Mouse (Mus musculus): Measurements from ENCODE around the gene Insl6. TPM values are rescaled to one million over a fixed set of nuclear protein-coding genes. Genes with fewer than 3 reads are reported as not detected.

Insl6 gene
- total RNA-seq, 2 experiments from 2014 or later, result 0.39 to 0.62 TPM

- intact Hi-C loops (cut with DNase I), result no loop called here
- no peak for DNase-seq (ENCODE audit: low spot score)
Measured at GRCm38 (mm10) chr19:29296166-29296565, 29.0 kb downstream of the Insl6 start.

- DNase-seq (ENCODE audit: low spot score), result no peak
- intact Hi-C loops (cut with DNase I), result no loop called here
Measured at GRCm38 (mm10) chr19:29294756-29295155, 30.4 kb downstream of the Insl6 start.

GRCm38 (mm10) chr19:29292546-29292945 lies 32.6 kb downstream of the Insl6 start:
- DNase-seq (ENCODE audit: low spot score), result no peak
- intact Hi-C loops (cut with DNase I), result no loop called here

GRCm38 (mm10) chr19:29291532-29291931 lies 33.6 kb downstream of the Insl6 start:
- intact Hi-C loops (cut with DNase I), result no loop called here
- DNase-seq (ENCODE audit: low spot score), result no peak

GRCm38 (mm10) chr19:29287863-29288262 lies 37.3 kb downstream of the Insl6 start:
- no peak for DNase-seq (ENCODE audit: low spot score)
- intact Hi-C loops (cut with DNase I), result no loop called here

GRCm38 (mm10) chr19:29285451-29285869 lies 39.7 kb downstream of the Insl6 start:
- intact Hi-C loops (cut with DNase I), result no loop called here
- no peak for DNase-seq (ENCODE audit: low spot score)

GRCm38 (mm10) chr19:29278944-29279587 lies 46.1 kb downstream of the Insl6 start:
- DNase-seq (ENCODE audit: low spot score), result no peak

GRCm38 (mm10) chr19:29276414-29276813 lies 48.7 kb downstream of the Insl6 start:
- DNase-seq (ENCODE audit: low spot score), result no peak
- intact Hi-C loops (cut with DNase I), result no loop called here

More at GRCm38 (mm10) chr19:29278944-29279587, 46.1 kb downstream of the Insl6 start:
- intact Hi-C loops (cut with DNase I), result no loop called here

GRCm38 (mm10) chr19:29272011-29272809 lies 52.9 kb downstream of the Insl6 start:
- intact Hi-C loops (cut with DNase I), result loop anchor here (5.0 kb wide), 1 partner anchor 210 kb away; no protein-coding TSS in a partner anchor
- no peak for DNase-seq (ENCODE audit: low spot score)

Other genes with a start within 250 kb of the Insl6 start
- gene Rcl1, start 224.0 kb downstream of the Insl6 start, total RNA-seq (2021), result 1 to 10 TPM; 4.7 to 5.7 TPM
- gene Jak2, start 73.5 kb downstream of the Insl6 start, total RNA-seq (2021), result 10 to 100 TPM; 16.6 to 17.7 TPM
- gene Rln1, start 9.3 kb upstream of the Insl6 start, total RNA-seq (2021), result not detected
- gene Plgrkt, start 42.0 kb upstream of the Insl6 start, total RNA-seq (2021), result 10 to 100 TPM; 24.9 to 27.3 TPM
- 1 to 10 TPM; 2.0 to 2.3 TPM for gene Cd274, start 42.1 kb upstream of the Insl6 start, total RNA-seq (2021)
- gene Pdcd1lg2, start 85.6 kb upstream of the Insl6 start, total RNA-seq (2021), result not detected
- 10 to 100 TPM; 20.0 to 23.8 TPM for gene Ric1, start 196.9 kb upstream of the Insl6 start, total RNA-seq (2021)